Mouse (Mus musculus) midbrain, embryonic 16.5 days (tissue): ENCODE results near the gene Cpne2. TPM values are rescaled to one million over a fixed set of nuclear protein-coding genes. Genes with fewer than 3 reads are reported as not detected.

Experiments
- ATAC-seq: fragments of 200-750 bp; cut with Nextera tagmentation; 2 replicates; pipeline ENCODE4 v1.8.0; 2017; ENCODE audit warnings: moderate TSS enrichment
- H3K27ac ChIP-seq: fragments of 300-500 bp; sonication (generic); 2 replicates; pipeline ENCODE4 v1.5.1; 2014; ENCODE audit warnings: mild to moderate bottlenecking, low read length, mixed read lengths
- H3K27me3 ChIP-seq: fragments of 300-500 bp; sonication (generic); 2 replicates; pipeline ENCODE4 v1.6.1; 2014; ENCODE audit warnings: low read depth, low read length, mixed read lengths; ENCODE audit not compliant: control insufficient read depth, insufficient read depth
- H3K36me3 ChIP-seq: fragments of 300-500 bp; sonication (generic); 2 replicates; pipeline ENCODE4 v1.6.1; 2014; ENCODE audit warnings: mild to moderate bottlenecking, low read length, moderate library complexity, mixed read lengths; ENCODE audit not compliant: control insufficient read depth, insufficient read depth
- H3K4me1 ChIP-seq: fragments of 300-500 bp; sonication (generic); 2 replicates; pipeline ENCODE4 v1.6.1; 2014; ENCODE audit warnings: mild to moderate bottlenecking, low read length, mixed read lengths; ENCODE audit not compliant: control insufficient read depth, insufficient read depth
- H3K4me2 ChIP-seq: fragments of 300-500 bp; sonication (generic); 2 replicates; pipeline ENCODE4 v1.6.1; 2014; ENCODE audit warnings: mild to moderate bottlenecking, low read length, mixed read lengths
- H3K4me3 ChIP-seq: fragments of 300-500 bp; sonication (generic); 2 replicates; pipeline ENCODE4 v1.5.1; 2014; ENCODE audit warnings: low read depth, mild to moderate bottlenecking, low read length, moderate library complexity, mixed read lengths
- H3K9ac ChIP-seq: fragments of 300-500 bp; sonication (generic); 2 replicates; pipeline ENCODE4 v1.6.1; 2014; ENCODE audit warnings: low read depth, low read length, mixed read lengths
- H3K9me3 ChIP-seq: fragments of 300-500 bp; sonication (generic); replicated peaks from 2 replicates; pipeline ENCODE4 v1.6.1; 2014; ENCODE audit warnings: mild to moderate bottlenecking, low read length, mixed read lengths; ENCODE audit not compliant: control insufficient read depth, poor library complexity, severe bottlenecking
- WGBS: fragments of 180-500 bp; shearing (Covaris S2); extraction: QIAGEN DNeasy Blood & Tissue Kit; methylation state at CpG from one replicate; pipeline ENCODE4 v1.1.7; 2014; 5-methylcytosine and 5-hydroxymethylcytosine counted together
- polyA plus RNA-seq: library from polyadenylated mRNA; unstranded; fragments of >200 nt; fragmentation: Nextera tagmentation; extraction: Ambion mirVana; gene quantifications from 2 replicates; pipeline ENCODE4 v1.2.1, GENCODE M21; 2015

Cpne2 gene
- polyA plus RNA-seq: 25.0 and 26.2 TPM in 2 replicates

GRCm38 (mm10) chr8:94532873-94533671 is at the start of gene Cpne2:
Gene Cpne2 (plus strand): TSS chr8:94532990.
- peaks cover 14% of the 10 kb centered on the region; the same call in 1 of the 2 replicates for H3K4me1 ChIP-seq
- under 1% methylated on average over 73 of the region's 81 CpGs for WGBS
- no peaks in the 10 kb centered on the region for H3K36me3 ChIP-seq
- peaks cover 6% of the 10 kb centered on the region; the same call in 1 of the 2 replicates for H3K27me3 ChIP-seq
- peak within 1 kb of the TSS; percentile 60 for H3K27ac ChIP-seq
- H3K4me3 ChIP-seq: peak within 1 kb of the TSS; percentile 62
- peak; percentile 73 for ATAC-seq
- H3K4me2 ChIP-seq: peak within 1 kb of the TSS; percentile 69
- H3K9ac ChIP-seq: peak within 1 kb of the TSS; percentile 81
- no peaks in the 10 kb centered on the region for H3K9me3 ChIP-seq

- Histone ChIP-seq H3K4me2 (no peak overlapping the region), H3K9me3 (no peaks in the 10 kb centered on the region), H3K4me1 (no peaks in the 10 kb centered on the region), H3K9ac (no peak overlapping the region), H3K27ac (no peak overlapping the region), H3K4me3 (no peak overlapping the region), H3K36me3 (no peaks in the 10 kb centered on the region), H3K27me3 (no peaks in the 10 kb centered on the region)
- no peak for ATAC-seq
- WGBS: 89% methylated on average over 3 of the region's 3 CpGs
Measured at GRCm38 (mm10) chr8:94485288-94485687, 47.5 kb upstream of the Cpne2 start.

GRCm38 (mm10) chr8:94485882-94486281 is 46.9 kb upstream of the Cpne2 start:
- no peaks in the 10 kb centered on the region for H3K4me1 ChIP-seq
- 22% methylated on average over 2 of the region's 2 CpGs for WGBS
- H3K9ac ChIP-seq: no peak overlapping the region
- no peak overlapping the region for H3K4me2 ChIP-seq
- no peaks in the 10 kb centered on the region for H3K36me3 ChIP-seq
- no peak overlapping the region for H3K27ac ChIP-seq
- ATAC-seq: no peak
- no peaks in the 10 kb centered on the region for H3K9me3 ChIP-seq
- H3K27me3 ChIP-seq: no peaks in the 10 kb centered on the region
- H3K4me3 ChIP-seq: no peak overlapping the region

GRCm38 (mm10) chr8:94488016-94488415 is 44.8 kb upstream of the Cpne2 start:
- Histone ChIP-seq H3K4me1 (peaks cover 6% of the 10 kb centered on the region; the same call in 1 of the 2 replicates), H3K27ac (no peak overlapping the region), H3K9ac (no peak overlapping the region), H3K4me2 (no peak overlapping the region), H3K4me3 (no peak overlapping the region), H3K36me3 (no peaks in the 10 kb centered on the region), H3K9me3 (no peaks in the 10 kb centered on the region), H3K27me3 (no peaks in the 10 kb centered on the region)
- ATAC-seq: no peak
- 79% methylated on average over 2 of the region's 2 CpGs for WGBS

GRCm38 (mm10) chr8:94489809-94490483 is 42.8 kb upstream of the Cpne2 start:
- Histone ChIP-seq H3K36me3 (no peaks in the 10 kb centered on the region), H3K9me3 (no peaks in the 10 kb centered on the region), H3K27me3 (no peaks in the 10 kb centered on the region), H3K4me3 (no peak overlapping the region), H3K4me1 (peaks cover 6% of the 10 kb centered on the region; the same call in 1 of the 2 replicates), H3K27ac (no peak overlapping the region), H3K9ac (no peak overlapping the region), H3K4me2 (no peak overlapping the region)
- WGBS: 73% methylated on average over 4 of the region's 4 CpGs
- no peak for ATAC-seq

- whole genome bisulfite sequencing: 4% methylated on average over 15 of the region's 15 CpGs
- H3K36me3 ChIP-seq: no peaks in the 10 kb centered on the region
- peak overlapping the region; percentile 64 for H3K4me2 ChIP-seq
- H3K9me3 ChIP-seq: no peaks in the 10 kb centered on the region
- ATAC-seq: peak; percentile 93
- no peak overlapping the region for H3K27ac ChIP-seq
- peak overlapping the region; percentile 67 for H3K9ac ChIP-seq
- peaks cover 6% of the 10 kb centered on the region; the same call in 1 of the 2 replicates for H3K4me1 ChIP-seq
- H3K27me3 ChIP-seq: no peaks in the 10 kb centered on the region
- H3K4me3 ChIP-seq: peak overlapping the region; percentile 26
Measured at GRCm38 (mm10) chr8:94492021-94492681, 40.6 kb upstream of the Cpne2 start.

- peak overlapping the region; percentile 20; the same call in 1 of the 2 replicates for H3K9ac ChIP-seq
- 18% methylated on average over 1 of the region's 1 CpGs for WGBS
- peaks cover 6% of the 10 kb centered on the region; the same call in 1 of the 2 replicates for H3K4me1 ChIP-seq
- H3K4me3 ChIP-seq: no peak overlapping the region
- H3K36me3 ChIP-seq: no peaks in the 10 kb centered on the region
- H3K9me3 ChIP-seq: no peaks in the 10 kb centered on the region
- H3K27ac ChIP-seq: no peak overlapping the region
- no peak for ATAC-seq
- no peak overlapping the region for H3K4me2 ChIP-seq
- H3K27me3 ChIP-seq: no peaks in the 10 kb centered on the region
Measured at GRCm38 (mm10) chr8:94493240-94493639, 39.5 kb upstream of the Cpne2 start.

GRCm38 (mm10) chr8:94515430-94516208 is 17.2 kb upstream of the Cpne2 start:
- Histone ChIP-seq H3K4me3 (no peak overlapping the region), H3K36me3 (no peaks in the 10 kb centered on the region), H3K4me1 (no peaks in the 10 kb centered on the region), H3K27ac (no peak overlapping the region), H3K9ac (no peak overlapping the region), H3K27me3 (no peaks in the 10 kb centered on the region), H3K4me2 (no peak overlapping the region), H3K9me3 (no peaks in the 10 kb centered on the region)
- 54% methylated on average over 5 of the region's 5 CpGs for WGBS
- no peak for ATAC-seq
